Mouse (Mus musculus): ENCODE data around the gene Msl3.

Gene Msl3

GRCm38 (mm10) chrX:168673525-168674406 is at the start of gene Msl3:
Gene Msl3 (minus strand): TSS chrX:168673898.
- DNase-seq (ENCODE audit: low spot score): peak; percentile 88

- peak; percentile 3 for DNase-seq (ENCODE audit: low spot score)
Observed at GRCm38 (mm10) chrX:168717969-168718368, 44.3 kb upstream of the Msl3 start.

GRCm38 (mm10) chrX:168674407-168674962 is 787 bp upstream of the Msl3 start:
- DNase-seq (ENCODE audit: low spot score): no peak

GRCm38 (mm10) chrX:168672913-168673524 is 679 bp downstream of the Msl3 start:
- no peak for DNase-seq (ENCODE audit: low spot score)

- peak; percentile 80 for DNase-seq (ENCODE audit: low spot score)
Observed at GRCm38 (mm10) chrX:168672425-168672824, 1.3 kb downstream of the Msl3 start.

GRCm38 (mm10) chrX:168663982-168664689 is 9.6 kb downstream of the Msl3 start:
- DNase-seq (ENCODE audit: low spot score): no peak

GRCm38 (mm10) chrX:168660236-168660635 is 13.5 kb downstream of the Msl3 start:
- no peak for DNase-seq (ENCODE audit: low spot score)

- peak; percentile 64 for DNase-seq (ENCODE audit: low spot score)
Observed at GRCm38 (mm10) chrX:168659803-168660202, 13.9 kb downstream of the Msl3 start.

- no peak for DNase-seq (ENCODE audit: low spot score)
Observed at GRCm38 (mm10) chrX:168659275-168659674, 14.4 kb downstream of the Msl3 start.

GRCm38 (mm10) chrX:168657795-168658194 is 15.9 kb downstream of the Msl3 start:
- no peak for DNase-seq (ENCODE audit: low spot score)

- no peak for DNase-seq (ENCODE audit: low spot score)
Observed at GRCm38 (mm10) chrX:168649336-168649735, 24.4 kb downstream of the Msl3 start.

GRCm38 (mm10) chrX:168647746-168648145 is 26.0 kb downstream of the Msl3 start:
- DNase-seq (ENCODE audit: low spot score): no peak

GRCm38 (mm10) chrX:168643451-168643850 is 30.2 kb downstream of the Msl3 start:
- DNase-seq (ENCODE audit: low spot score): no peak

- peak; percentile 53 for DNase-seq (ENCODE audit: low spot score)
Observed at GRCm38 (mm10) chrX:168639556-168640356, 33.9 kb downstream of the Msl3 start.

All from embryo, embryonic 10 days (tissue).